Mouse (Mus musculus): ENCODE data around the gene Gm7075. TPM values are rescaled to one million over a fixed set of nuclear protein-coding genes. Genes with fewer than 3 reads are reported as not detected.

The Gm7075 gene
- polyA plus RNA-seq, 1 experiment from 2014 or later = not detected

- Histone ChIP-seq H3K27ac (ENCODE audit: low read length) (no peak overlapping the region), H3K27me3 (replicated peaks; ENCODE audit: control insufficient read depth, insufficient read depth, low read length) (no peaks in the 10 kb centered on the region), H3K9ac (ENCODE audit: low read depth, low read length) (no peak overlapping the region), H3K4me1 (ENCODE audit: control insufficient read depth, insufficient read depth, low read length) (0 out of 2 replicates have a peak, but pooled peaks cover 5% of the 10 kb centered on the region), H3K4me2 (ENCODE audit: low read depth, low read length) (no peak overlapping the region), H3K36me3 (ENCODE audit: control insufficient read depth, insufficient read depth, low read length) (no peaks in the 10 kb centered on the region), H3K9me3 (ENCODE audit: control insufficient read depth, low read length) (no peaks in the 10 kb centered on the region), H3K4me3 (ENCODE audit: low read length) (no peak overlapping the region)
- WGBS = 63% methylated on average over 6 of the region's 6 CpGs
- no peak for ATAC-seq
Measured at GRCm38 (mm10) chr10:63378948-63379680, 42.5 kb downstream of the Gm7075 start.

GRCm38 (mm10) chr10:63377468-63377867 is 44.1 kb downstream of the Gm7075 start:
- Histone ChIP-seq H3K4me1 (ENCODE audit: control insufficient read depth, insufficient read depth, low read length) (0 out of 2 replicates have a peak, but pooled peaks cover 5% of the 10 kb centered on the region), H3K9me3 (ENCODE audit: control insufficient read depth, low read length) (no peaks in the 10 kb centered on the region), H3K27ac (ENCODE audit: low read length) (no peak overlapping the region), H3K36me3 (ENCODE audit: control insufficient read depth, insufficient read depth, low read length) (no peaks in the 10 kb centered on the region), H3K4me3 (ENCODE audit: low read length) (no peak overlapping the region), H3K9ac (ENCODE audit: low read depth, low read length) (no peak overlapping the region), H3K4me2 (ENCODE audit: low read depth, low read length) (no peak overlapping the region), H3K27me3 (replicated peaks; ENCODE audit: control insufficient read depth, insufficient read depth, low read length) (no peaks in the 10 kb centered on the region)
- 16% methylated on average over 9 of the region's 9 CpGs for WGBS
- ATAC-seq = peak; percentile 10; the same call in 1 of the 2 replicates

- ATAC-seq = no peak
- no peaks in the 10 kb centered on the region for H3K9me3 ChIP-seq (ENCODE audit: control insufficient read depth, low read length)
- H3K4me2 ChIP-seq (ENCODE audit: low read depth, low read length) = no peak overlapping the region
- H3K4me3 ChIP-seq (ENCODE audit: low read length) = no peak overlapping the region
- H3K27ac ChIP-seq (ENCODE audit: low read length) = no peak overlapping the region
- H3K9ac ChIP-seq (ENCODE audit: low read depth, low read length) = no peak overlapping the region
- H3K27me3 ChIP-seq (replicated peaks; ENCODE audit: control insufficient read depth, insufficient read depth, low read length) = no peaks in the 10 kb centered on the region
- WGBS = 83% methylated on average over 5 of the region's 5 CpGs
- 0 out of 2 replicates have a peak, but pooled peaks cover 2% of the 10 kb centered on the region for H3K4me1 ChIP-seq (ENCODE audit: control insufficient read depth, insufficient read depth, low read length)
- H3K36me3 ChIP-seq (ENCODE audit: control insufficient read depth, insufficient read depth, low read length) = no peaks in the 10 kb centered on the region
Measured at GRCm38 (mm10) chr10:63376303-63376702, 45.3 kb downstream of the Gm7075 start.

Other genes with a start within 250 kb of the Gm7075 start
- gene Mypn, start 217.8 kb downstream of the Gm7075 start, polyA plus RNA-seq (2015; fragmentation: Nextera tagmentation; extraction: Ambion mirVana) = not detected in 2 replicates
- 27.7 and 31.7 TPM in 2 replicates for gene Herc4, start 178.0 kb downstream of the Gm7075 start, polyA plus RNA-seq (2015; fragmentation: Nextera tagmentation; extraction: Ambion mirVana)
- 2.2 and 3.3 TPM in 2 replicates for gene Sirt1, start 40.1 kb downstream of the Gm7075 start, polyA plus RNA-seq (2015; fragmentation: Nextera tagmentation; extraction: Ambion mirVana)
- 6.8 TPM in 2 replicates for gene Dnajc12, start 39.3 kb downstream of the Gm7075 start, polyA plus RNA-seq (2015; fragmentation: Nextera tagmentation; extraction: Ambion mirVana)
- gene Ctnna3, start 8.3 kb upstream of the Gm7075 start, polyA plus RNA-seq (2015; fragmentation: Nextera tagmentation; extraction: Ambion mirVana) = 0.77 and 0.89 TPM in 2 replicates